Mouse (Mus musculus) inflammation-experienced regulatory T-cells, adult 16 weeks (primary cell): Measurements from ENCODE around the gene Arhgap32. TPM values are rescaled to one million over a fixed set of nuclear protein-coding genes. Genes with fewer than 3 reads are reported as not detected.

Experiments used
- polyA plus RNA-seq: library from polyadenylated mRNA; unstranded; fragments of 100-300 nt; shearing (Covaris generic); gene quantifications from one replicate; pipeline ENCODE4 v1.2.1, GENCODE M21; 2017

The Arhgap32 gene
- polyA plus RNA-seq: not detected

GRCm38 (mm10) chr9:32115786-32116185, at the start of gene Arhgap32:
Gene Arhgap32, plus strand, starts transcription at chr9:32116136.

Other genes starting within 250 kb of the Arhgap32 start
- not detected for gene Barx2, start 202.7 kb upstream of the Arhgap32 start, polyA plus RNA-seq
- not detected for gene Kcnj5, start 228.2 kb downstream of the Arhgap32 start, polyA plus RNA-seq